Mouse (Mus musculus): ENCODE results near the gene Cenpp.

GRCm38 (mm10) chr13:49460692-49461414 lies 191.7 kb downstream of the Cenpp start:
- TF ChIP-seq POLR2A (IDR thresholded peaks at IDR 0.05; ENCODE audit: insufficient read depth, low read depth, low read length) (no peak), CTCF (IDR thresholded peaks at IDR 0.05; ENCODE audit: insufficient read depth, low read depth, low read length) (no peak)

Measured in olfactory bulb, adult 2 months (tissue).